Mouse (Mus musculus) liver, adult 2 months (tissue): ENCODE measurements at regions not wholly inside any gene's neighbourhood (a gene's known extent, or its start where the extent isn't known, plus 50 kb on each side); places are given as distances from the start of the nearest gene placed in this dataset.

Source experiments
- CTCF ChIP-seq: fragments of 200-500 bp; IDR thresholded peaks from 2 replicates; pipeline ENCODE4 v1.5.1; 2011; ENCODE audit warnings: low read depth, low read length, control low read depth
- POLR2A ChIP-seq: fragments of 200-500 bp; IDR thresholded peaks from 2 replicates; pipeline ENCODE4 v1.6.1; 2011; ENCODE audit warnings: low read length, control low read depth; ENCODE audit not compliant: insufficient read depth; ENCODE audit errors: extremely low read depth

- no peak for TF ChIP-seq POLR2A
- no peak for TF ChIP-seq CTCF
Measured at GRCm38 (mm10) chr19:44695331-44695730, 60.5 kb upstream of the Pax2 start.
